Mouse (Mus musculus): ENCODE data around the gene Fgfr2. TPM values are rescaled to one million over a fixed set of nuclear protein-coding genes. Genes with fewer than 3 reads are reported as not detected.

The Fgfr2 gene
- polyA plus RNA-seq, 1 experiment from 2014 or later: 20.3 TPM

GRCm38 (mm10) chr7:133155621-133156020 is 32.5 kb upstream of the Fgfr2 start:
- H3K9me3 ChIP-seq (replicated peaks; ENCODE audit: control insufficient read depth, low read length): no peaks in the 10 kb centered on the region
- no peaks in the 10 kb centered on the region for H3K4me1 ChIP-seq (ENCODE audit: control insufficient read depth, insufficient read depth, low read length)
- H3K4me3 ChIP-seq (ENCODE audit: low read length): no peak overlapping the region
- ATAC-seq (replicated peaks; ENCODE audit: extremely low read depth, insufficient read depth, low FRiP score): no peak
- H3K27ac ChIP-seq (ENCODE audit: low read length): no peak overlapping the region
- 82% methylated on average over 12 of the region's 12 CpGs for WGBS
- no peaks in the 10 kb centered on the region for H3K27me3 ChIP-seq (ENCODE audit: control insufficient read depth, insufficient read depth, low read length)
- no peaks in the 10 kb centered on the region for H3K36me3 ChIP-seq (ENCODE audit: control insufficient read depth, insufficient read depth)
- H3K4me2 ChIP-seq (ENCODE audit: low read depth, low read length): no peak overlapping the region
- no peak overlapping the region for H3K9ac ChIP-seq (ENCODE audit: low read length)

- Histone ChIP-seq H3K4me3 (ENCODE audit: low read length) (no peak overlapping the region), H3K9ac (ENCODE audit: low read length) (no peak overlapping the region), H3K4me2 (ENCODE audit: low read depth, low read length) (no peak overlapping the region), H3K27ac (ENCODE audit: low read length) (no peak overlapping the region), H3K9me3 (replicated peaks; ENCODE audit: control insufficient read depth, low read length) (no peaks in the 10 kb centered on the region), H3K36me3 (ENCODE audit: control insufficient read depth, insufficient read depth) (no peaks in the 10 kb centered on the region), H3K27me3 (ENCODE audit: control insufficient read depth, insufficient read depth, low read length) (no peaks in the 10 kb centered on the region), H3K4me1 (ENCODE audit: control insufficient read depth, insufficient read depth, low read length) (no peaks in the 10 kb centered on the region)
- no peak for ATAC-seq (replicated peaks; ENCODE audit: extremely low read depth, insufficient read depth, low FRiP score)
- 74% methylated on average over 6 of the region's 6 CpGs for WGBS
These were observed 31.7 kb upstream of the Fgfr2 start for GRCm38 (mm10) chr7:133154846-133155245.

- Histone ChIP-seq H3K27ac (ENCODE audit: low read length) (no peak overlapping the region), H3K27me3 (ENCODE audit: control insufficient read depth, insufficient read depth, low read length) (no peaks in the 10 kb centered on the region), H3K4me3 (ENCODE audit: low read length) (no peak overlapping the region), H3K9ac (ENCODE audit: low read length) (no peak overlapping the region), H3K4me2 (ENCODE audit: low read depth, low read length) (no peak overlapping the region), H3K4me1 (ENCODE audit: control insufficient read depth, insufficient read depth, low read length) (no peaks in the 10 kb centered on the region), H3K9me3 (replicated peaks; ENCODE audit: control insufficient read depth, low read length) (no peaks in the 10 kb centered on the region), H3K36me3 (ENCODE audit: control insufficient read depth, insufficient read depth) (no peaks in the 10 kb centered on the region)
- no peak for ATAC-seq (replicated peaks; ENCODE audit: extremely low read depth, insufficient read depth, low FRiP score)
- WGBS: 77% methylated on average over 8 of the region's 8 CpGs
These were observed 16.7 kb upstream of the Fgfr2 start for GRCm38 (mm10) chr7:133139689-133140336.

- no peak for ATAC-seq (replicated peaks; ENCODE audit: extremely low read depth, insufficient read depth, low FRiP score)
- Histone ChIP-seq H3K4me1 (ENCODE audit: control insufficient read depth, insufficient read depth, low read length) (no peaks in the 10 kb centered on the region), H3K4me3 (ENCODE audit: low read length) (no peak overlapping the region), H3K9ac (ENCODE audit: low read length) (no peak overlapping the region), H3K36me3 (ENCODE audit: control insufficient read depth, insufficient read depth) (no peaks in the 10 kb centered on the region), H3K4me2 (ENCODE audit: low read depth, low read length) (no peak overlapping the region), H3K9me3 (replicated peaks; ENCODE audit: control insufficient read depth, low read length) (peaks cover 6% of the 10 kb centered on the region), H3K27me3 (ENCODE audit: control insufficient read depth, insufficient read depth, low read length) (no peaks in the 10 kb centered on the region), H3K27ac (ENCODE audit: low read length) (no peak overlapping the region)
- 71% methylated on average over 5 of the region's 5 CpGs for WGBS
These were observed 10.4 kb upstream of the Fgfr2 start for GRCm38 (mm10) chr7:133133552-133133951.

GRCm38 (mm10) chr7:133132702-133133101 is 9.6 kb upstream of the Fgfr2 start:
- H3K27ac ChIP-seq (ENCODE audit: low read length): no peak overlapping the region
- no peaks in the 10 kb centered on the region for H3K4me1 ChIP-seq (ENCODE audit: control insufficient read depth, insufficient read depth, low read length)
- no peak overlapping the region for H3K4me3 ChIP-seq (ENCODE audit: low read length)
- H3K9me3 ChIP-seq (replicated peaks; ENCODE audit: control insufficient read depth, low read length): peaks cover 8% of the 10 kb centered on the region
- no peak overlapping the region for H3K4me2 ChIP-seq (ENCODE audit: low read depth, low read length)
- no peak overlapping the region for H3K9ac ChIP-seq (ENCODE audit: low read length)
- H3K27me3 ChIP-seq (ENCODE audit: control insufficient read depth, insufficient read depth, low read length): no peaks in the 10 kb centered on the region
- H3K36me3 ChIP-seq (ENCODE audit: control insufficient read depth, insufficient read depth): no peaks in the 10 kb centered on the region
- WGBS: 87% methylated on average over 5 of the region's 5 CpGs
- ATAC-seq (replicated peaks; ENCODE audit: extremely low read depth, insufficient read depth, low FRiP score): no peak

- H3K36me3 ChIP-seq (ENCODE audit: control insufficient read depth, insufficient read depth): no peaks in the 10 kb centered on the region
- no peak for ATAC-seq (replicated peaks; ENCODE audit: extremely low read depth, insufficient read depth, low FRiP score)
- H3K9ac ChIP-seq (ENCODE audit: low read length): peak overlapping the region; percentile 98
- H3K4me3 ChIP-seq (ENCODE audit: low read length): peak overlapping the region; percentile 94
- H3K4me1 ChIP-seq (ENCODE audit: control insufficient read depth, insufficient read depth, low read length): peaks cover 21% of the 10 kb centered on the region
- H3K27ac ChIP-seq (ENCODE audit: low read length): peak overlapping the region; percentile 99
- H3K27me3 ChIP-seq (ENCODE audit: control insufficient read depth, insufficient read depth, low read length): no peaks in the 10 kb centered on the region
- 10% methylated on average over 34 of the region's 34 CpGs for WGBS
- peak overlapping the region; percentile 96 for H3K4me2 ChIP-seq (ENCODE audit: low read depth, low read length)
- H3K9me3 ChIP-seq (replicated peaks; ENCODE audit: control insufficient read depth, low read length): peaks cover 8% of the 10 kb centered on the region
These were observed 1.7 kb upstream of the Fgfr2 start for GRCm38 (mm10) chr7:133124701-133125485.

- peak; percentile 74 for ATAC-seq (replicated peaks; ENCODE audit: extremely low read depth, insufficient read depth, low FRiP score)
- under 1% methylated on average over 59 of the region's 59 CpGs for WGBS
These were observed 1.0 kb upstream of the Fgfr2 start, which contains the start of gene Ctbp2 for GRCm38 (mm10) chr7:133123999-133124700. Ctbp2 (minus strand) TSS chr7:133124354.

GRCm38 (mm10) chr7:133122379-133123243 is 539 bp downstream of the Fgfr2 start:
- no peaks in the 10 kb centered on the region for H3K36me3 ChIP-seq (ENCODE audit: control insufficient read depth, insufficient read depth)
- 0% methylated on average over 65 of the region's 102 CpGs for WGBS
- ATAC-seq (replicated peaks; ENCODE audit: extremely low read depth, insufficient read depth, low FRiP score): peak; percentile 3; the same call in 1 of the 2 replicates
- peaks cover 35% of the 10 kb centered on the region for H3K4me1 ChIP-seq (ENCODE audit: control insufficient read depth, insufficient read depth, low read length)
- no peaks in the 10 kb centered on the region for H3K9me3 ChIP-seq (replicated peaks; ENCODE audit: control insufficient read depth, low read length)
- peak overlapping the region; percentile 96 for H3K4me2 ChIP-seq (ENCODE audit: low read depth, low read length)
- H3K4me3 ChIP-seq (ENCODE audit: low read length): peak overlapping the region; percentile 94
- no peaks in the 10 kb centered on the region for H3K27me3 ChIP-seq (ENCODE audit: control insufficient read depth, insufficient read depth, low read length)
- peak overlapping the region; percentile 99 for H3K27ac ChIP-seq (ENCODE audit: low read length)
- peak overlapping the region; percentile 98 for H3K9ac ChIP-seq (ENCODE audit: low read length)

More at GRCm38 (mm10) chr7:133123999-133124700, 1.0 kb upstream of the Fgfr2 start, which contains the start of gene Ctbp2:
- H3K36me3 ChIP-seq (ENCODE audit: control insufficient read depth, insufficient read depth): no peaks in the 10 kb centered on the region
- peaks cover 8% of the 10 kb centered on the region for H3K9me3 ChIP-seq (replicated peaks; ENCODE audit: control insufficient read depth, low read length)
- H3K4me3 ChIP-seq (ENCODE audit: low read length): peak within 1 kb of the TSS; percentile 94
- H3K4me1 ChIP-seq (ENCODE audit: control insufficient read depth, insufficient read depth, low read length): peaks cover 26% of the 10 kb centered on the region
- peak within 1 kb of the TSS; percentile 98 for H3K9ac ChIP-seq (ENCODE audit: low read length)
- H3K27ac ChIP-seq (ENCODE audit: low read length): peak within 1 kb of the TSS; percentile 99
- no peaks in the 10 kb centered on the region for H3K27me3 ChIP-seq (ENCODE audit: control insufficient read depth, insufficient read depth, low read length)
- peak within 1 kb of the TSS; percentile 96 for H3K4me2 ChIP-seq (ENCODE audit: low read depth, low read length)
